Mouse (Mus musculus) central nervous system, embryonic 11.5 days (tissue): ENCODE measurements around the gene Arid1a. TPM values are rescaled to one million over a fixed set of nuclear protein-coding genes. Genes with fewer than 3 reads are reported as not detected.

Experiments
- polyA plus RNA-seq: library from polyadenylated mRNA; depleted of rRNA; stranded (reverse); fragments of >200 nt; gene quantifications from 2 replicates; pipeline ENCODE4 v1.2.3, GENCODE M21; 2012; rRNA removed

The Arid1a gene
- polyA plus RNA-seq, result 62.6 and 94.6 TPM in 2 replicates

GRCm38 (mm10) chr4:133756514-133757268 lies at the start of gene Arid1a:
TSS of gene Arid1a (minus strand) at chr4:133756769.

GRCm38 (mm10) chr4:133671881-133672844 lies 84.4 kb downstream of the Arid1a start, which contains the start of gene Pigv:
TSS of gene Pigv (minus strand) at chr4:133672647.

GRCm38 (mm10) chr4:133649989-133650699 lies 106.4 kb downstream of the Arid1a start, which contains the start of gene Zdhhc18:
TSS of gene Zdhhc18 (minus strand) at chr4:133650154.

Other genes with a start within 250 kb of the Arid1a start
- gene Kdf1, start 237.8 kb downstream of the Arid1a start, polyA plus RNA-seq, result 0.53 and 0.96 TPM in 2 replicates
- gene Nudc, start 210.8 kb downstream of the Arid1a start, polyA plus RNA-seq, result 277 and 611 TPM in 2 replicates
- 0.14 TPM in 2 replicates for gene Nr0b2, start 203.4 kb downstream of the Arid1a start, polyA plus RNA-seq
- 9.0 and 20.6 TPM in 2 replicates for gene Gpatch3, start 182.0 kb downstream of the Arid1a start, polyA plus RNA-seq
- gene Gpn2, start 172.4 kb downstream of the Arid1a start, polyA plus RNA-seq, result 35.2 and 59.0 TPM in 2 replicates
- gene Sfn, start 154.6 kb downstream of the Arid1a start, polyA plus RNA-seq, result 8.4 and 8.6 TPM in 2 replicates
- 18.2 and 28.3 TPM in 2 replicates for gene Zdhhc18, start 106.6 kb downstream of the Arid1a start, polyA plus RNA-seq
- gene Pigv, start 84.1 kb downstream of the Arid1a start, polyA plus RNA-seq, result 10.9 and 18.7 TPM in 2 replicates
- gene Rps6ka1, start 131.0 kb upstream of the Arid1a start, polyA plus RNA-seq, result 15.4 and 21.9 TPM in 2 replicates
- 1,322 and 4,119 TPM in 2 replicates for gene Hmgn2, start 211.9 kb upstream of the Arid1a start, polyA plus RNA-seq
- 36.4 and 43.8 TPM in 2 replicates for gene Dhdds, start 244.1 kb upstream of the Arid1a start, polyA plus RNA-seq